Mouse (Mus musculus): ENCODE results near the gene Skap1.
A peak's percentile ranks its signal among the peaks of the same experiment; 100 is the strongest.
"Not testable (repeated sequence)": the region's sequence is repeated elsewhere in the genome, so short reads cannot be mapped to it uniquely, and the experiment has no call there.

The Skap1 gene

GRCm38 (mm10) chr11:96778061-96778627, 313.8 kb downstream of the Skap1 start:
- not testable (repeated sequence) for DNase-seq (ENCODE audit: low spot score in 2 of 2)

- DNase-seq (ENCODE audit: low spot score in 2 of 2) = no peak
These were observed 315.9 kb downstream of the Skap1 start for GRCm38 (mm10) chr11:96780306-96780705.

GRCm38 (mm10) chr11:96781425-96781824, 317.0 kb downstream of the Skap1 start:
- no peak for DNase-seq (ENCODE audit: low spot score in 2 of 2)

DNA sequence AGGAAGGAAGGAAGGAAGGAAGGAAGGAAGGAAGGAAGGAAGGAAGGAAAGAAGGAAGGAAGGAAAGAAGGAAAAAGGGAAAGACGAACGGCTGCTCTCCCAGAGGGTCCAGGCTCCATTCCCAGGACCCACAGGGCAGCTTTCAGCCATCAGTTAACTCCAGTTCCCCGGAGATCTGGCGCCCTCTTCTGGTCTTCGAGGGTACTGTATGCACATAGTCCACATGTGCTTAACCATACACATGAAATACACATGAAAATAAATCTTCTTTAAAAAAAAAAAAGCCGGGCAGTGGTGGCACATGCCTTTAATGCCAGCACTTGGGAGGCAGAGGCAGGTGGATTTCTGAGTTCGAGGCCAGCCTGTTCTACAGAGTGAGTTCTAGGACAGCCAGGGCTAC, 320.5 kb downstream of the Skap1 start:
- peak; percentile 65 to 82 for DNase-seq (ENCODE audit: low spot score in 2 of 2)

DNA sequence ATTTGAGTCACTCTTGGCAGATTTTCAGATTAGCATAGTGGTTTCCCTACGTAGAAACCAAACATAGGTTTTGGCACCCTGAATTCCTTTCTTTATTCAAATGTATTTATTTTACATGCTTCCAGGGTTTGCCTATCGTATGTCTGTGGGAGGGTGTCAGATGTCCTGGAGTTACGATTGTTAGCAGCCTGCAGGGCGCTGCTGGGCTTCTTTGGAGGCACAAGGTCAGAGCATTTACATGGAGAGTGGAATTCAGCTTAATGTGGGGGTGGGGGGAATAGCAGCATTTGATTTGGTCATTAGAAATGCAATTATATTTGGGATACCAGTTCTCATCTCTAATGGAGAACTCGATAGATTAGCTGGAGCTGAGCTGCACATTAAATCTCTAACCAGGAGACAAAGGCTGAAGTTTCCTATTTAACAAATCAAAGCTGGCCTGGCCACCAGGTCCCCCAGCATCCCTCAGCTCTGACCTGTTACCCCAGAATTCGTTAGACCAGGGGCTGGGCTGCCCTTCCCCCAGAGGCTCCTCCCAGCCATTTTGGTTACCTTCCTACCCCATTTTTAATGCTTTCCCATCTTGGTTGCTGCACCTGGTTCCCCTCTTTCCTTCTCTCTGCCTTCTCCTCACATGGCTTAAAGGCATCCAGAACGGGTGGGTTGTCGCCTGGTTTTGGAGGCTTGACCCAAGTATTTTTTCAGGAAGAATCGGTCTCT, 322.5 kb downstream of the Skap1 start:
- no peak for DNase-seq (ENCODE audit: low spot score in 2 of 2)

DNA sequence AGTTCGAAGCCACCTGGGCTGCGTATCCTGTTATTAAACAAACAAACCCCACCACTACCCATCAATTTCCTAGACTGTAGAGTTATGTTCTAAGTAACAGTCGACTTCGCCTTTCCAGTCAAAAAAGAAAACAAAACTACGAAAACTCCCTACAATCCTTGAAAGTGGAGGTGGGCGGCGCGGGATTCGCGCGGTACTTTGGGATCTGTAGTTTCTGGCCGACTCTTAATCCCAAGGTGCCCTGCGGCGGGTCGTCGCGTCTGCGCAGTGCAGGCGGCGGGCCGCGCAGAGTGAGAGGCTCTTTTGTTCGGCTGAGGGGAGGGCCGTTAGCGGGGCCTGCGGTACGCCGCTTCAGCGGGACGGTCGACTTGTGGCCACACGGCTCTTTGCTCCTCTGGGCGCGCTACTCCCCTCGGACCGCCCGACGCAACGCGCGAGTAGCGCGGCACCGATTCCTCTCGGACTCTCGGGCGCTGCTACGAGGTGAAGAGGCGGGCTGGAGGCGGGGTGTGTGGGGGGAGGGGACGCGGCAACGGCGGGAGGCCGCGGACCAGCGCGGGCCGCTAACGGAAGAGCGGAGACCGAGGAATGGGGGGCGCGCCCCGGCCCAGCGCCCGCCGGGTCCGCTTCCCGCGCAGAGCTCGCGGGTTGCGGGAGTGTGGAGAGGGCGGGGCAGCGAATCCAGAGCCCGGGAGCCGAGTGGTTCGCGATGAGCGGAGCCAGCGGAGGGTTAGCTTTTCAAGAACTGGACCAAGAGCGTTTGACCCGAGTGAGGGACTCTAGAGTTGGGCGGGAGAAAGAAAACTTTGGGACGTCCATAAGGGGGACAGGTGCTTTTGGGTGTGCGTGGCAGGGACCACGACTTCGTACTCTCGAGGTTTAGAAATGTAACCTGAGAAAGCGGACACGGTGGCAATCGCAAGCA, 324.7 kb downstream of the Skap1 start, which contains the start of gene Cbx1:
Cbx1 (plus strand) TSS at position 257 of the 925 bp plus-strand sequence.
- peak; percentile 85 to 86 for DNase-seq (ENCODE audit: low spot score in 2 of 2)

GRCm38 (mm10) chr11:96789990-96790389, 325.6 kb downstream of the Skap1 start:
- DNase-seq (ENCODE audit: low spot score in 2 of 2) = no peak

GRCm38 (mm10) chr11:96790681-96791080, 326.3 kb downstream of the Skap1 start:
- DNase-seq (ENCODE audit: low spot score in 2 of 2) = no peak

DNA sequence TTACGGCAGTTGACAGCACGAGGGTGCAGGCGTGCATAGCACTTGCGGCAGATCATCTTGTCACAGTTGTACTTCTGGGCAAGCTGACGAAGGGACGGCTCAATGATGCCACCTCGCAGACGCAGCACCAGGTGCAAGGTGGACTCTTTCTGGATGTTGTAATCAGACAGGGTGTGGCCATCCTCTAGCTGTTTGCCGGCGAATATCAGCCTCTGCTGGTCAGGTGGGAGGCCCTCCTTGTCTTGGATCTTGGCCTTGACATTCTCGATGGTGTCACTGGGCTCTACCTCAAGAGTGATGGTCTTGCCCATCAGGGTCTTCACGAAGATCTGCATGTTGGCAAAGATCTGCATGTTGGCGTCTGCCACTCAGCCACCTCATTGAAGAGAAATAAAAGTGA, 331.1 kb downstream of the Skap1 start:
- no peak for DNase-seq (ENCODE audit: low spot score in 2 of 2)

DNA sequence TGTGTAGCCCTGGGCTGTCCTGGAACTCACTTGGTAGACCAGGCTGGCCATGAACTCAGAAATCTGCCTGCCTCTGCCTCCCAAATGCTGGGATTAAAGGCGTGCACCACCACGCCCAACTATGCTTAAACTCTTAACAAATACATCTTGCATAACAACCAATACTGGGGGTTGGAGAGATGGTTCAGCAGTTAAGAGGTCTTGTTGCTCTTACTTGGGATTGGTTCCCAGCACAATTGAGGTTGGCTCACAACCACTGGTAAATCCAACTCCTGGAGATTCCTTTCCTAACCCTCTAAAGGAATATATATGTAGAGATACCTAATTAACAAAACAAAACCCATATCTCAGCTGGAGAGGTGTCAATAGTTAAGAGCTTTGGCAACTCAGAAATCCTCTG, 331.7 kb downstream of the Skap1 start:
- DNase-seq (ENCODE audit: low spot score in 2 of 2) = no peak

DNA sequence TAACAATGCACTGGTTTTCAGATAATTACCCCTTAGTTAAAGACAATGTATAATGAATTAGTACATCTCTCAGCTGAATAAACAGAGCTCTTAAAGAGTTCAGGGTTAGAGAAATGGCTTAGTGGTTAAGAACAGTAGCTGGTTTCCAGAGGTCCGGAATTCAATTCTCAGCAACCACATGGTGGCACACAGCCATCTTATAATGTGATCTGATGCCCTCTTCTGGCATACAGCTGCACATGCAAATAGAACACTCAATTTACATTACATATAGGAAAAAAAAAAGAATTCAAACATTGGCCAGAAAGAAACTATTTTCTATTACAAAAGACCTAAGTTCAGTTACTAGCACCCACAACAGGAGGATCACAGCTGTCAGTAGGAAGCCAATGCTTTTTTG, 332.2 kb downstream of the Skap1 start:
- no peak for DNase-seq (ENCODE audit: low spot score in 2 of 2)

GRCm38 (mm10) chr11:96799511-96799910, 335.1 kb downstream of the Skap1 start:
- DNase-seq (ENCODE audit: low spot score in 2 of 2) = no peak

DNA sequence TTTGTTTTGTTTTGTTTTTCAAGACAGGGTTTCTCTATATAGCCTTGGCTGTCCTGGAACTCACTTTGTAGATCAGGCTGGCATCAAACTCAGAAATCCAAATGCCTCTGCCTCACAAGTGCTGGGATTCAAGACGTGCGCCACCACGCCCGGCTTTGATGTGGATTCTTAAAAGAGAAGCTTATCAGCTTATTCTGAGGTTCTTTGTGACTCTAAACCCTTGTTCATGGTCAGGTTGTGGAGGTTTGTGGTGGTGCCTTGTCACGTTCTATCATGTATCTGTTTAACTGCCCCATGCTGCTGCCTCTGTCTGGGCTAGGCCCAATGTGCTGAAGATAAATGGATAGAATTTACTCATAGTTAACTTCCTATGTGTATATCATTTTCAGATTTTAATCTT, 341.2 kb downstream of the Skap1 start:
- no peak for DNase-seq (ENCODE audit: low spot score in 2 of 2)

DNA sequence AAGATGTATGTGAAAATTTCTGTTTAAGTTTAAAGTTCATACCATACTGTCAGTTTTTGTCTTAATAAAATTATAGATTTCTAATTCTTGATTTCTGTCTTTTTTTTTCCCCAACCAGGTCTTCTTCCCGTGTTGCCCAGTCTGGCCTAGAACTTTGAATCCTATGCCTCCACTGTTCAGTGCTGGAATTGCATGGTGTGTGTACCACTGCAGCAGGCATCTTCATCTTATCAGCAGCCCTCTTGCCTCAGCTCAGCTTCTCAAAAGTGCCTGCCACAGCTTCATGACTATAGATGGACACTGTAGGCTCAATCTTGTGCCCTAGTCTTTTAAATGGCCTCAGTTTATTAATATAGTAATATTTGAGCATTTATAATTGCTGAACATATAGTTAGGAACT, 343.7 kb downstream of the Skap1 start:
- DNase-seq (ENCODE audit: low spot score in 2 of 2) = no peak

Data from thymus, postnatal 10 days (tissue).